Mouse (Mus musculus) megakaryocyte-erythroid progenitor cell, adult 5-6 weeks (primary cell): ENCODE data around the gene Cldn20. TPM values are rescaled to one million over a fixed set of nuclear protein-coding genes. Genes with fewer than 3 reads are reported as not detected.
A peak's percentile ranks its signal among the peaks of the same experiment; 100 is the strongest.

Experiments used
- ATAC-seq: replicated peaks from 2 replicates; pipeline ENCODE4 v1.8.0; 2016; ENCODE audit warnings: mild to moderate bottlenecking, inconsistent platforms; ENCODE audit not compliant: severe bottlenecking, poor library complexity, low FRiP score, low TSS enrichment
- total RNA-seq, 2 experiments: library from RNA; stranded (forward) in 1 of 2; stranded (reverse) in 1 of 2; fragments of 200-1000, 215-1000 nt in 1 of 2; fragments of >200 nt in 1 of 2; fragmentation: Nextera tagmentation in 1 of 2; gene quantifications; 2 replicates each; pipeline ENCODE4 v1.2.3; 2014 to 2017

Gene Cldn20
- total RNA-seq, 2 experiments from 2014 or later: not detected

GRCm38 (mm10) chr17:3520344-3520743 is 12.0 kb upstream of the Cldn20 start:
- no peak for ATAC-seq

GRCm38 (mm10) chr17:3527841-3528471 is 4.4 kb upstream of the Cldn20 start:
- ATAC-seq: peak; percentile 76

- ATAC-seq: 0 out of 2 replicates have a peak, but pooled peaks have one; percentile 17
Measured at GRCm38 (mm10) chr17:3529523-3529922, 2.8 kb upstream of the Cldn20 start.

- no peak for ATAC-seq
Measured at GRCm38 (mm10) chr17:3530549-3530948, 1.8 kb upstream of the Cldn20 start.

- no peak for ATAC-seq
Measured at GRCm38 (mm10) chr17:3531641-3532040, 713 bp upstream of the Cldn20 start.

GRCm38 (mm10) chr17:3533425-3533824 is 1.1 kb downstream of the Cldn20 start:
- peak; percentile 69; the same call in 1 of the 2 replicates for ATAC-seq

GRCm38 (mm10) chr17:3540304-3540703 is 8.0 kb downstream of the Cldn20 start:
- no peak; the same call in 1 of the 2 replicates for ATAC-seq

GRCm38 (mm10) chr17:3541033-3541432 is 8.7 kb downstream of the Cldn20 start:
- no peak for ATAC-seq

GRCm38 (mm10) chr17:3547725-3548124 is 15.4 kb downstream of the Cldn20 start:
- ATAC-seq: no peak

GRCm38 (mm10) chr17:3556251-3556650 is 23.9 kb downstream of the Cldn20 start:
- peak; percentile 40 for ATAC-seq

GRCm38 (mm10) chr17:3557331-3558311 is 25.3 kb downstream of the Cldn20 start, which contains the start of gene Tfb1m:
Gene Tfb1m, minus strand, starts transcription at chr17:3557781.
- ATAC-seq: peak; percentile 92

- ATAC-seq: no peak
Measured at GRCm38 (mm10) chr17:3558356-3558870, 26.1 kb downstream of the Cldn20 start.

- no peak for ATAC-seq
Measured at GRCm38 (mm10) chr17:3560534-3560933, 28.2 kb downstream of the Cldn20 start.

- ATAC-seq: no peak
Measured at GRCm38 (mm10) chr17:3562405-3562804, 30.1 kb downstream of the Cldn20 start.

GRCm38 (mm10) chr17:3570876-3571275 is 38.5 kb downstream of the Cldn20 start:
- ATAC-seq: peak; percentile 80

Other genes starting within 250 kb of the Cldn20 start
- 1.3 and 2.0 TPM in 2 replicates for gene Tiam2, start 206.0 kb upstream of the Cldn20 start, total RNA-seq (2014; fragmentation: Nextera tagmentation)
- gene Tiam2, start 206.0 kb upstream of the Cldn20 start, total RNA-seq (2017): 1.1 and 3.0 TPM in 2 replicates
- 25.2 and 27.2 TPM in 2 replicates for gene Tfb1m, start 25.2 kb downstream of the Cldn20 start, total RNA-seq (2014; fragmentation: Nextera tagmentation)
- gene Tfb1m, start 25.2 kb downstream of the Cldn20 start, total RNA-seq (2017): 18.2 and 20.5 TPM in 2 replicates
- not detected in 2 replicates for gene Nox3, start 163.7 kb downstream of the Cldn20 start, total RNA-seq (2014; fragmentation: Nextera tagmentation)
- gene Nox3, start 163.7 kb downstream of the Cldn20 start, total RNA-seq (2017): not detected in 2 replicates